Mouse (Mus musculus): ENCODE measurements around the gene A930018P22Rik. TPM values are rescaled to one million over a fixed set of nuclear protein-coding genes. Genes with fewer than 3 reads are reported as not detected.
A peak's percentile ranks its signal among the peaks of the same experiment; 100 is the strongest.
"Not testable (repeated sequence)": the region's sequence is repeated elsewhere in the genome, so short reads cannot be mapped to it uniquely, and the experiment has no call there.

The A930018P22Rik gene
- polyA plus RNA-seq, 1 experiment from 2014 or later: 0.29 TPM

- Histone ChIP-seq H3K27me3 (ENCODE audit: insufficient read depth, low read length) (no peaks in the 10 kb centered on the region), H3K4me3 (replicated peaks; ENCODE audit: low read depth, low read length) (no peak overlapping the region), H3K4me2 (ENCODE audit: low read length) (no peak overlapping the region), H3K36me3 (ENCODE audit: insufficient read depth, low read length) (no peaks in the 10 kb centered on the region), H3K4me1 (replicated peaks; ENCODE audit: insufficient read depth, low read length) (no peaks in the 10 kb centered on the region), H3K27ac (no peak overlapping the region), H3K9ac (ENCODE audit: low read depth, low read length) (no peak overlapping the region), H3K9me3 (replicated peaks; ENCODE audit: low read length) (no peaks in the 10 kb centered on the region)
- DNase-seq (ENCODE audit: low spot score) (no peak), ATAC-seq (replicated peaks; ENCODE audit: low FRiP score, low read depth) (no peak)
- no peak for TF ChIP-seq CTCF (IDR thresholded peaks at IDR 0.05; ENCODE audit: low read depth)
- WGBS: 64% methylated on average over 2 of the region's 2 CpGs
Measured at GRCm38 (mm10) chr2:104093305-104093704, 29.3 kb upstream of the A930018P22Rik start.

GRCm38 (mm10) chr2:104095741-104096213 lies 26.8 kb upstream of the A930018P22Rik start, which contains the start of gene Cd59a:
Cd59a (plus strand) TSS chr2:104095801.
- H3K4me1 ChIP-seq (replicated peaks; ENCODE audit: insufficient read depth, low read length): no peaks in the 10 kb centered on the region
- peak within 1 kb of the TSS; percentile 71 for H3K9ac ChIP-seq (ENCODE audit: low read depth, low read length)
- H3K27ac ChIP-seq: peak within 1 kb of the TSS; percentile 92
- WGBS: 4% methylated on average over 15 of the region's 15 CpGs
- no peaks in the 10 kb centered on the region for H3K27me3 ChIP-seq (ENCODE audit: insufficient read depth, low read length)
- H3K36me3 ChIP-seq (ENCODE audit: insufficient read depth, low read length): no peaks in the 10 kb centered on the region
- DNase-seq (ENCODE audit: low spot score): peak; percentile 93
- peak; percentile 94 for ATAC-seq (replicated peaks; ENCODE audit: low FRiP score, low read depth)
- no peak for TF ChIP-seq CTCF (IDR thresholded peaks at IDR 0.05; ENCODE audit: low read depth)
- peak within 1 kb of the TSS; percentile 88 for H3K4me2 ChIP-seq (ENCODE audit: low read length)
- H3K9me3 ChIP-seq (replicated peaks; ENCODE audit: low read length): no peaks in the 10 kb centered on the region
- H3K4me3 ChIP-seq (replicated peaks; ENCODE audit: low read depth, low read length): peak within 1 kb of the TSS; percentile 47

DNA sequence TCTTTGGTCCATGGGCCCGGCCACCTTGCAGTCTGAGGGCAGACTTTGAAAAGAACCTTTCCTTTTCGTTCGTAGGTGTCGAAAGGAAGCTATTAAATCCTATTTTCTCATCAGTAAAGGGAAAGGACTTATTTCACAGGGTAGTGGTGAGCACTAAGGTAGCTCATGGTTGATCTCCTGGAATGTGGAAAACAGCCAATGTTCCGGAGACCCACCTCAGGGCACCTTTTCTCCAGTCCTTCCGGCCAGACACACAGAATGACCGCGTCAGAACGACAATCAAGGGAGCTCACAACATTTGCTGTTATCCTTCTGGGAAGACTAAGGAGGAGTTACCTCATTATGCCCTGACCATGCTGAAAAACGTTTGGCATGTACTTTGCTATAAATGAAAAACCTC lies 26.3 kb upstream of the A930018P22Rik start:
- Histone ChIP-seq H3K27ac (peak overlapping the region; percentile 92), H3K9ac (ENCODE audit: low read depth, low read length) (peak overlapping the region; percentile 71), H3K4me3 (replicated peaks; ENCODE audit: low read depth, low read length) (peak overlapping the region; percentile 47), H3K4me2 (ENCODE audit: low read length) (peak overlapping the region; percentile 88), H3K4me1 (replicated peaks; ENCODE audit: insufficient read depth, low read length) (no peaks in the 10 kb centered on the region), H3K9me3 (replicated peaks; ENCODE audit: low read length) (no peaks in the 10 kb centered on the region), H3K27me3 (ENCODE audit: insufficient read depth, low read length) (no peaks in the 10 kb centered on the region), H3K36me3 (ENCODE audit: insufficient read depth, low read length) (no peaks in the 10 kb centered on the region)
- TF ChIP-seq CTCF (IDR thresholded peaks at IDR 0.05; ENCODE audit: low read depth): no peak
- ATAC-seq (replicated peaks; ENCODE audit: low FRiP score, low read depth) (0 out of 2 replicates have a peak, but pooled peaks have one; percentile 23), DNase-seq (ENCODE audit: low spot score) (no peak)
- whole genome bisulfite sequencing: 15% methylated on average over 10 of the region's 10 CpGs

DNA sequence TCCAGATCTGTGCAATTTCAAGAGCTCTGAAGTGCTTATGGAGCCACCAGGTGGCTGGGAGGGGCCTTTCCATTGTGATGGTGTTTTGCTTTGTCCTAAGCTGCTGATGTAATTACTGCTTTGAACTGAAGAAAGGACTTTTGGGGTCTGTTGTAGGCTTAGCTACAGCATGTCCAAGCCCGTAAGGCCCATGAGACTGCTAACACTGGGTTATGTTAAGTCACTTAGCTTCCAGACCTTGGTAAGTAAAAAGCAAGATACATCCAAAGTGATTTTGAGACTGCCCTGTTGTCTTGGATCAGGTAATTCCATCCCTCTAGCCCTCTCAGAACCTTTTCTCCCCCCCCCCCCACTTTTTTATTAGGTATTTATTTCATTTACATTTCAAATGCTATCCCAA lies 25.8 kb upstream of the A930018P22Rik start:
- H3K4me3 ChIP-seq (replicated peaks; ENCODE audit: low read depth, low read length); H3K4me1 ChIP-seq (replicated peaks; ENCODE audit: insufficient read depth, low read length); H3K9ac ChIP-seq (ENCODE audit: low read depth, low read length); H3K9me3 ChIP-seq (replicated peaks; ENCODE audit: low read length); H3K27me3 ChIP-seq (ENCODE audit: insufficient read depth, low read length); H3K27ac ChIP-seq; H3K36me3 ChIP-seq (ENCODE audit: insufficient read depth, low read length); ATAC-seq (replicated peaks; ENCODE audit: low FRiP score, low read depth); DNase-seq (ENCODE audit: low spot score): not testable (repeated sequence)
- WGBS: 71% methylated on average over 1 of the region's 1 CpGs
- TF ChIP-seq CTCF (IDR thresholded peaks at IDR 0.05; ENCODE audit: low read depth): 0 out of 2 replicates have a peak, but pooled peaks have one; percentile 3
- peak overlapping the region; percentile 88 for H3K4me2 ChIP-seq (ENCODE audit: low read length)

- ATAC-seq (replicated peaks; ENCODE audit: low FRiP score, low read depth); H3K4me2 ChIP-seq (ENCODE audit: low read length); DNase-seq (ENCODE audit: low spot score); H3K4me3 ChIP-seq (replicated peaks; ENCODE audit: low read depth, low read length); H3K9ac ChIP-seq (ENCODE audit: low read depth, low read length); H3K27ac ChIP-seq; H3K4me1 ChIP-seq (replicated peaks; ENCODE audit: insufficient read depth, low read length); H3K27me3 ChIP-seq (ENCODE audit: insufficient read depth, low read length); H3K9me3 ChIP-seq (replicated peaks; ENCODE audit: low read length); H3K36me3 ChIP-seq (ENCODE audit: insufficient read depth, low read length): not testable (repeated sequence)
- 95% methylated on average over 4 of the region's 4 CpGs for WGBS
Measured at GRCm38 (mm10) chr2:104097396-104097795, 25.2 kb upstream of the A930018P22Rik start.

GRCm38 (mm10) chr2:104098529-104099230 lies 23.9 kb upstream of the A930018P22Rik start:
- H3K27me3 ChIP-seq (ENCODE audit: insufficient read depth, low read length): no peaks in the 10 kb centered on the region
- H3K27ac ChIP-seq: no peak overlapping the region
- H3K4me3 ChIP-seq (replicated peaks; ENCODE audit: low read depth, low read length): no peak overlapping the region
- H3K4me2 ChIP-seq (ENCODE audit: low read length): no peak overlapping the region
- ATAC-seq (replicated peaks; ENCODE audit: low FRiP score, low read depth) (no peak), DNase-seq (ENCODE audit: low spot score) (no peak)
- 38% methylated on average over 3 of the region's 3 CpGs for WGBS
- no peaks in the 10 kb centered on the region for H3K4me1 ChIP-seq (replicated peaks; ENCODE audit: insufficient read depth, low read length)
- no peak for TF ChIP-seq CTCF (IDR thresholded peaks at IDR 0.05; ENCODE audit: low read depth)
- no peaks in the 10 kb centered on the region for H3K9me3 ChIP-seq (replicated peaks; ENCODE audit: low read length)
- H3K36me3 ChIP-seq (ENCODE audit: insufficient read depth, low read length): no peaks in the 10 kb centered on the region
- no peak overlapping the region for H3K9ac ChIP-seq (ENCODE audit: low read depth, low read length)
